Mouse (Mus musculus): ENCODE results near the gene Rxylt1. TPM values are rescaled to one million over a fixed set of nuclear protein-coding genes. Genes with fewer than 3 reads are reported as not detected.

Gene Rxylt1
- polyA plus RNA-seq, 1 experiment from 2014 or later, result 42.9 TPM

DNA sequence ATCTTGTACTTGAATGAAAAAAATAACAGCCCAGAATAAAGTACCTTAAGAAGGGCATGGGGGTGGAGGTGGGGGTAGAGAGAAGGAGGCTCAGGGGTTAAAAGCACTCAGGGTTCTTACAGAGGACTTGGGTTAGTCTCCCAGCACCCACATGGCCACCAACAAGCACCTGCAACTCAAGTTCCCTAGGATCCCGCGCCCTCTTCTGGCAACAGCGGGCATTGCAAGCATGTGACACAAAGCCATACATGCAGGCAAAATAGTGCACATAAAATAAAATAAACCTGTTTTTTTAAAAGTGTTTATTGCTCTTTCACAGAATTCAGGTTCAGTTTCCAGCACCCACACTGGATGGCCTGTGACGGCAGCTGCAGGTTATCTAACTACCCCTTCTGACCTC, 56.8 kb downstream of the Rxylt1 start:
- H3K4me2 ChIP-seq, result no peak overlapping the region
- H3K9ac ChIP-seq, result no peak overlapping the region
- no peak overlapping the region for H3K27ac ChIP-seq
- 0 out of 2 replicates have a peak, but pooled peaks cover 7% of the 10 kb centered on the region for H3K9me3 ChIP-seq (replicated peaks)
- ATAC-seq (replicated peaks; ENCODE audit: insufficient number of reproducible peaks, insufficient read depth, low FRiP score, low read depth), result no peak
- no peaks in the 10 kb centered on the region for H3K36me3 ChIP-seq
- H3K27me3 ChIP-seq, result 0 out of 2 replicates have a peak, but pooled peaks cover 5% of the 10 kb centered on the region
- WGBS, result 44% methylated on average over 4 of the region's 4 CpGs
- H3K4me1 ChIP-seq (replicated peaks), result 0 out of 2 replicates have a peak, but pooled peaks cover 2% of the 10 kb centered on the region
- no peak overlapping the region for H3K4me3 ChIP-seq

DNA sequence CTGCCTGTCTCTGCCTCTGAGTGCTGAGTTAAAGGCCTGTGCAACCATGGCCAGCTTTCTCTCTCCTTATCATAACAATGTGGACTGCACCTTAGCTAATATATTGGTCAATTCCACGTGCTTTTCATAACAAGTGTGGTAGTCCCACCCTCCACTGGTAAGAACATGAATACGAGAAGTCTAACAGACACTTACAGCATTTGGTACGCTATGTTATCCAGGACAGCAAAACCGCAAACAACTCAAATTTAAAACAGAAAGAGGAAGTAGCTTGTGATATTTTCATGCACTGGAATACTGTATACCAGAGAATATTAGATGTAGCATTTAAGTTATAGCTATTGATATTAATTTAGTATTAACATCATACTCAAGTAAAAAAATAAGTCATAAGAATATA, 57.6 kb downstream of the Rxylt1 start:
- ATAC-seq (replicated peaks; ENCODE audit: insufficient number of reproducible peaks, insufficient read depth, low FRiP score, low read depth), result no peak
- Histone ChIP-seq H3K9ac (no peak overlapping the region), H3K4me1 (replicated peaks) (no peaks in the 10 kb centered on the region), H3K27me3 (0 out of 2 replicates have a peak, but pooled peaks cover 2% of the 10 kb centered on the region), H3K4me3 (no peak overlapping the region), H3K9me3 (replicated peaks) (0 out of 2 replicates have a peak, but pooled peaks cover 7% of the 10 kb centered on the region), H3K4me2 (no peak overlapping the region), H3K36me3 (no peaks in the 10 kb centered on the region), H3K27ac (no peak overlapping the region)
- WGBS, result 90% methylated on average over 4 of the region's 4 CpGs

DNA sequence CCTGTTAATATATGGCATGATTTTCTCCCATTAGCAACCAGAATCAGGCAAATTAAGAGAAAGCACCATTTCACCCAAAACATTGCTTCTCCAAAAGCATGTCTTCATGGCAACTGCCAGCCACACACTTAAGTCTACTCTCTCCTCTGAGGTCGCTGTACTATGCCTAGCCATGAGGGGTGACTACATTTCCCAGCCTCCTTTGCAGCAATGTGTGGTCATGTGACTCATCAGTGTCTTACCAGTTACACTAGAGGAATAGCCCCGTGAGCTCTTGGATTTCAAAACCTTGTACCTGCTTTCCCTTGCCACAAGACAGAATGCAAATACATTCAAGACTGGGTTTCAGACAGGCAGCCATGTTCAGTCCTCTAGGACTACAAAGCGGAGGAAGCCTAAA, 58.6 kb downstream of the Rxylt1 start:
- Histone ChIP-seq H3K4me1 (replicated peaks) (no peaks in the 10 kb centered on the region), H3K9ac (no peak overlapping the region), H3K9me3 (replicated peaks) (0 out of 2 replicates have a peak, but pooled peaks cover 7% of the 10 kb centered on the region), H3K36me3 (no peaks in the 10 kb centered on the region), H3K4me3 (no peak overlapping the region), H3K4me2 (no peak overlapping the region), H3K27ac (no peak overlapping the region), H3K27me3 (no peaks in the 10 kb centered on the region)
- 58% methylated on average over 3 of the region's 3 CpGs for WGBS
- ATAC-seq (replicated peaks; ENCODE audit: insufficient number of reproducible peaks, insufficient read depth, low FRiP score, low read depth), result peak; percentile 64; the same call in 1 of the 2 replicates

DNA sequence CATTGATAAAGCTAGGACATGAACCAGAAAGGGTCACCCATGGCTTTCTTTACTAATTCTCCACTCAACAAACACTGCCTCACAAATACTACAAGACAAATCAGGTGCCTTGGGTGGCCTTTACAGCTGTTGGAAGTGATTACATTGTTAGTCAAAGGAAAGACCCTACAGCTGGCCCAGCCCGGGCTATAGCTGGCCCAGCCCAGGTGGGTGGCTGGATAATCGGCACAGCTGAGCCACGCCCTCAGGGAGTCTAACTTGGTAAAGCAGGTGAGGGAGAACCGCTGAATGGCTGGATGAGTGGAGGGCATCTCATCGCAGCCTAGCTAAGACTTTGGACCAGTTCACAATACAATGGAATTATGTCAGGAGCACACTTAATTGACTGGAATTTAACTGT, 63.9 kb downstream of the Rxylt1 start:
- 0 out of 2 replicates have a peak, but pooled peaks cover 2% of the 10 kb centered on the region for H3K4me1 ChIP-seq (replicated peaks)

DNA sequence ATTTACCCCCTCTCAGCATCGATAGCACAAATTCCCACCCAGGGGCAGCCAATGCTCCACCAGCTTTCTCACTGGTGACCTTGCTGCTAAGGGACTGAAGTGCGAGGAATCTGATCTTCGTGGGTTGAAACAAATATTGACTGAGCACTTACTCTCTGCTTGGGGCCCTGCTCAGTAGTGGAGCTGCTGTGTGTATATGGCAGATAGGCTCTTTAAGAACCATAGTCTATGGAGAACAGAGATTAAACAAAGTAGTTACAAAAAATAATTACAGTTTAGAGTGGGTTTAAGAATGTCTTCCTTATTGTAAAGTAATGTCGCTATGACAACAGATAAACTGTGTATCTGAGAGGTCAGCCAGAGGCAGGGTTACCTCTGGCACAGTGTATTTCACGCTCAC, 66.8 kb downstream of the Rxylt1 start:
- Histone ChIP-seq H3K27ac (no peak overlapping the region), H3K9me3 (replicated peaks) (no peaks in the 10 kb centered on the region), H3K4me3 (no peak overlapping the region), H3K4me2 (no peak overlapping the region), H3K4me1 (replicated peaks) (peaks cover 10% of the 10 kb centered on the region), H3K27me3 (peaks cover 17% of the 10 kb centered on the region), H3K36me3 (no peaks in the 10 kb centered on the region), H3K9ac (no peak overlapping the region)
- no peak for ATAC-seq (replicated peaks; ENCODE audit: insufficient number of reproducible peaks, insufficient read depth, low FRiP score, low read depth)
- 75% methylated on average over 5 of the region's 5 CpGs for WGBS

More for the DNA sequence above, 63.9 kb downstream of the Rxylt1 start:
- Histone ChIP-seq H3K27ac (no peak overlapping the region), H3K4me3 (no peak overlapping the region), H3K9ac (no peak overlapping the region), H3K36me3 (no peaks in the 10 kb centered on the region), H3K27me3 (peaks cover 11% of the 10 kb centered on the region), H3K4me2 (no peak overlapping the region), H3K9me3 (replicated peaks) (no peaks in the 10 kb centered on the region)
- 77% methylated on average over 5 of the region's 5 CpGs for WGBS
- no peak for ATAC-seq (replicated peaks; ENCODE audit: insufficient number of reproducible peaks, insufficient read depth, low FRiP score, low read depth)

DNA sequence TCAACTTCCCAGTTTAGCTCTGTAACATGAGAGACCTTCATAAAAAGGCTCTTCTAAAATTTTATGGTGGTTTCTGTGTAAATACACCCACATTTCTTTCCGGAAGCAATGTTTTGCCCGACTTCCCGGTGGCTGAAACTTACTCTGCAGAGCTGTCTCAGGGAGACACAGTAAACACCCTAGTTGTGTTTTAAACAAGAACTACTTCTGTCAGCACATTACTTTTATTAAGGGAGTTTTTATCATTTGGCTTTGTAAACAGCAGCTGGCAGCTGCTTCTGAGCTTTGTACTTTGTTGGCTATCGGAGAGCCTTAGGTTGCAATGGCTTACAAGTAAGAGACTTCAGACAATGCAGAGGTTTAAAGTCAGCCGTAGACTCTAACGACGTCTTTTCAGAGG, 67.4 kb downstream of the Rxylt1 start:
- no peak for ATAC-seq (replicated peaks; ENCODE audit: insufficient number of reproducible peaks, insufficient read depth, low FRiP score, low read depth)
- H3K9ac ChIP-seq, result no peak overlapping the region
- H3K9me3 ChIP-seq (replicated peaks), result no peaks in the 10 kb centered on the region
- peak overlapping the region; percentile 26; the same call in 1 of the 2 replicates for H3K4me2 ChIP-seq
- H3K4me3 ChIP-seq, result no peak overlapping the region
- no peak overlapping the region for H3K27ac ChIP-seq
- H3K27me3 ChIP-seq, result peaks cover 17% of the 10 kb centered on the region
- H3K4me1 ChIP-seq (replicated peaks), result peaks cover 15% of the 10 kb centered on the region
- 63% methylated on average over 7 of the region's 7 CpGs for WGBS
- no peaks in the 10 kb centered on the region for H3K36me3 ChIP-seq

Other genes starting within 250 kb of the Rxylt1 start
- 7.1 and 7.6 TPM in 2 replicates for gene Srgap1, start 50.1 kb downstream of the Rxylt1 start, polyA plus RNA-seq (2015; fragmentation: Nextera tagmentation; extraction: Ambion mirVana)